Mouse (Mus musculus): Measurements from ENCODE around the gene Gm17651. TPM values are rescaled to one million over a fixed set of nuclear protein-coding genes. Genes with fewer than 3 reads are reported as not detected.

The Gm17651 gene
- polyA plus RNA-seq (2015; fragmentation: Nextera tagmentation; extraction: Ambion mirVana) = not detected in 2 replicates

GRCm38 (mm10) chr3:97674644-97675110, at the start of gene Gm17651:
Gene Gm17651 (minus strand): TSS chr3:97674694.
- WGBS = 86% methylated on average over 7 of the region's 7 CpGs
- H3K36me3 ChIP-seq (ENCODE audit: control insufficient read depth, insufficient read depth, low read length) = no peaks in the 10 kb centered on the region
- H3K9ac ChIP-seq (ENCODE audit: low read depth, low read length) = no peak within 1 kb of the TSS
- no peak for ATAC-seq
- H3K27me3 ChIP-seq (replicated peaks; ENCODE audit: control insufficient read depth, insufficient read depth, low read length) = no peaks in the 10 kb centered on the region
- H3K4me1 ChIP-seq (ENCODE audit: control insufficient read depth, insufficient read depth, low read length) = no peaks in the 10 kb centered on the region
- no peaks in the 10 kb centered on the region for H3K9me3 ChIP-seq (ENCODE audit: control insufficient read depth, low read length)
- H3K4me3 ChIP-seq (ENCODE audit: low read length) = no peak within 1 kb of the TSS
- H3K27ac ChIP-seq (ENCODE audit: low read length) = no peak within 1 kb of the TSS
- no peak within 1 kb of the TSS for H3K4me2 ChIP-seq (ENCODE audit: low read depth, low read length)

- Histone ChIP-seq H3K9ac (ENCODE audit: low read depth, low read length) (no peak overlapping the region), H3K4me2 (ENCODE audit: low read depth, low read length) (no peak overlapping the region), H3K4me1 (ENCODE audit: control insufficient read depth, insufficient read depth, low read length) (no peaks in the 10 kb centered on the region), H3K27ac (ENCODE audit: low read length) (no peak overlapping the region), H3K27me3 (replicated peaks; ENCODE audit: control insufficient read depth, insufficient read depth, low read length) (no peaks in the 10 kb centered on the region), H3K4me3 (ENCODE audit: low read length) (no peak overlapping the region), H3K9me3 (ENCODE audit: control insufficient read depth, low read length) (peaks cover 11% of the 10 kb centered on the region), H3K36me3 (ENCODE audit: control insufficient read depth, insufficient read depth, low read length) (no peaks in the 10 kb centered on the region)
- ATAC-seq = no peak
- 74% methylated on average over 9 of the region's 9 CpGs for WGBS
These were observed 44.6 kb upstream of the Gm17651 start for GRCm38 (mm10) chr3:97719116-97719515.

GRCm38 (mm10) chr3:97715922-97716321, 41.4 kb upstream of the Gm17651 start:
- no peak overlapping the region for H3K4me2 ChIP-seq (ENCODE audit: low read depth, low read length)
- no peaks in the 10 kb centered on the region for H3K27me3 ChIP-seq (replicated peaks; ENCODE audit: control insufficient read depth, insufficient read depth, low read length)
- ATAC-seq = no peak
- no peaks in the 10 kb centered on the region for H3K36me3 ChIP-seq (ENCODE audit: control insufficient read depth, insufficient read depth, low read length)
- H3K27ac ChIP-seq (ENCODE audit: low read length) = no peak overlapping the region
- H3K9me3 ChIP-seq (ENCODE audit: control insufficient read depth, low read length) = no peaks in the 10 kb centered on the region
- H3K4me3 ChIP-seq (ENCODE audit: low read length) = no peak overlapping the region
- no peak overlapping the region for H3K9ac ChIP-seq (ENCODE audit: low read depth, low read length)
- H3K4me1 ChIP-seq (ENCODE audit: control insufficient read depth, insufficient read depth, low read length) = no peaks in the 10 kb centered on the region
- WGBS = 83% methylated on average over 1 of the region's 1 CpGs

GRCm38 (mm10) chr3:97710881-97711280, 36.4 kb upstream of the Gm17651 start:
- no peak overlapping the region for H3K4me2 ChIP-seq (ENCODE audit: low read depth, low read length)
- ATAC-seq = no peak
- H3K4me1 ChIP-seq (ENCODE audit: control insufficient read depth, insufficient read depth, low read length) = no peaks in the 10 kb centered on the region
- no peaks in the 10 kb centered on the region for H3K9me3 ChIP-seq (ENCODE audit: control insufficient read depth, low read length)
- H3K4me3 ChIP-seq (ENCODE audit: low read length) = no peak overlapping the region
- no peaks in the 10 kb centered on the region for H3K36me3 ChIP-seq (ENCODE audit: control insufficient read depth, insufficient read depth, low read length)
- WGBS = 45% methylated on average over 5 of the region's 5 CpGs
- H3K27me3 ChIP-seq (replicated peaks; ENCODE audit: control insufficient read depth, insufficient read depth, low read length) = no peaks in the 10 kb centered on the region
- H3K27ac ChIP-seq (ENCODE audit: low read length) = no peak overlapping the region
- H3K9ac ChIP-seq (ENCODE audit: low read depth, low read length) = no peak overlapping the region

GRCm38 (mm10) chr3:97710134-97710533, 35.6 kb upstream of the Gm17651 start:
- Histone ChIP-seq H3K4me3 (ENCODE audit: low read length) (no peak overlapping the region), H3K9me3 (ENCODE audit: control insufficient read depth, low read length) (no peaks in the 10 kb centered on the region), H3K9ac (ENCODE audit: low read depth, low read length) (no peak overlapping the region), H3K36me3 (ENCODE audit: control insufficient read depth, insufficient read depth, low read length) (no peaks in the 10 kb centered on the region), H3K27me3 (replicated peaks; ENCODE audit: control insufficient read depth, insufficient read depth, low read length) (no peaks in the 10 kb centered on the region), H3K4me2 (ENCODE audit: low read depth, low read length) (no peak overlapping the region), H3K4me1 (ENCODE audit: control insufficient read depth, insufficient read depth, low read length) (no peaks in the 10 kb centered on the region), H3K27ac (ENCODE audit: low read length) (no peak overlapping the region)
- 91% methylated on average over 11 of the region's 11 CpGs for WGBS
- ATAC-seq = no peak

GRCm38 (mm10) chr3:97706561-97706960, 32.1 kb upstream of the Gm17651 start:
- H3K4me3 ChIP-seq (ENCODE audit: low read length) = no peak overlapping the region
- no peaks in the 10 kb centered on the region for H3K36me3 ChIP-seq (ENCODE audit: control insufficient read depth, insufficient read depth, low read length)
- H3K27ac ChIP-seq (ENCODE audit: low read length) = no peak overlapping the region
- no peak overlapping the region for H3K9ac ChIP-seq (ENCODE audit: low read depth, low read length)
- WGBS = 84% methylated on average over 4 of the region's 4 CpGs
- no peaks in the 10 kb centered on the region for H3K4me1 ChIP-seq (ENCODE audit: control insufficient read depth, insufficient read depth, low read length)
- H3K4me2 ChIP-seq (ENCODE audit: low read depth, low read length) = no peak overlapping the region
- H3K9me3 ChIP-seq (ENCODE audit: control insufficient read depth, low read length) = no peaks in the 10 kb centered on the region
- no peaks in the 10 kb centered on the region for H3K27me3 ChIP-seq (replicated peaks; ENCODE audit: control insufficient read depth, insufficient read depth, low read length)
- ATAC-seq = no peak

GRCm38 (mm10) chr3:97705508-97705907, 31.0 kb upstream of the Gm17651 start:
- Histone ChIP-seq H3K9ac (ENCODE audit: low read depth, low read length) (no peak overlapping the region), H3K9me3 (ENCODE audit: control insufficient read depth, low read length) (no peaks in the 10 kb centered on the region), H3K4me1 (ENCODE audit: control insufficient read depth, insufficient read depth, low read length) (no peaks in the 10 kb centered on the region), H3K4me3 (ENCODE audit: low read length) (no peak overlapping the region), H3K36me3 (ENCODE audit: control insufficient read depth, insufficient read depth, low read length) (no peaks in the 10 kb centered on the region), H3K27ac (ENCODE audit: low read length) (no peak overlapping the region), H3K27me3 (replicated peaks; ENCODE audit: control insufficient read depth, insufficient read depth, low read length) (no peaks in the 10 kb centered on the region), H3K4me2 (ENCODE audit: low read depth, low read length) (no peak overlapping the region)
- no peak for ATAC-seq
- WGBS = 86% methylated on average over 3 of the region's 3 CpGs

GRCm38 (mm10) chr3:97702448-97703080, 28.1 kb upstream of the Gm17651 start:
- Histone ChIP-seq H3K9me3 (ENCODE audit: control insufficient read depth, low read length) (no peaks in the 10 kb centered on the region), H3K4me2 (ENCODE audit: low read depth, low read length) (no peak overlapping the region), H3K27ac (ENCODE audit: low read length) (no peak overlapping the region), H3K27me3 (replicated peaks; ENCODE audit: control insufficient read depth, insufficient read depth, low read length) (no peaks in the 10 kb centered on the region), H3K9ac (ENCODE audit: low read depth, low read length) (no peak overlapping the region), H3K4me1 (ENCODE audit: control insufficient read depth, insufficient read depth, low read length) (no peaks in the 10 kb centered on the region), H3K4me3 (ENCODE audit: low read length) (no peak overlapping the region), H3K36me3 (ENCODE audit: control insufficient read depth, insufficient read depth, low read length) (no peaks in the 10 kb centered on the region)
- ATAC-seq = no peak
- 93% methylated on average over 11 of the region's 11 CpGs for WGBS

- H3K4me2 ChIP-seq (ENCODE audit: low read depth, low read length) = no peak overlapping the region
- no peaks in the 10 kb centered on the region for H3K9me3 ChIP-seq (ENCODE audit: control insufficient read depth, low read length)
- no peak overlapping the region for H3K4me3 ChIP-seq (ENCODE audit: low read length)
- ATAC-seq = no peak
- no peaks in the 10 kb centered on the region for H3K27me3 ChIP-seq (replicated peaks; ENCODE audit: control insufficient read depth, insufficient read depth, low read length)
- 45% methylated on average over 3 of the region's 3 CpGs for WGBS
- no peaks in the 10 kb centered on the region for H3K36me3 ChIP-seq (ENCODE audit: control insufficient read depth, insufficient read depth, low read length)
- no peak overlapping the region for H3K27ac ChIP-seq (ENCODE audit: low read length)
- no peak overlapping the region for H3K9ac ChIP-seq (ENCODE audit: low read depth, low read length)
- H3K4me1 ChIP-seq (ENCODE audit: control insufficient read depth, insufficient read depth, low read length) = no peaks in the 10 kb centered on the region
These were observed 26.7 kb upstream of the Gm17651 start for GRCm38 (mm10) chr3:97701198-97701597.

GRCm38 (mm10) chr3:97699061-97699460, 24.6 kb upstream of the Gm17651 start:
- no peaks in the 10 kb centered on the region for H3K4me1 ChIP-seq (ENCODE audit: control insufficient read depth, insufficient read depth, low read length)
- no peak overlapping the region for H3K9ac ChIP-seq (ENCODE audit: low read depth, low read length)
- no peaks in the 10 kb centered on the region for H3K36me3 ChIP-seq (ENCODE audit: control insufficient read depth, insufficient read depth, low read length)
- H3K4me2 ChIP-seq (ENCODE audit: low read depth, low read length) = no peak overlapping the region
- WGBS = 80% methylated on average over 3 of the region's 3 CpGs
- no peak overlapping the region for H3K4me3 ChIP-seq (ENCODE audit: low read length)
- no peak overlapping the region for H3K27ac ChIP-seq (ENCODE audit: low read length)
- H3K9me3 ChIP-seq (ENCODE audit: control insufficient read depth, low read length) = no peaks in the 10 kb centered on the region
- no peaks in the 10 kb centered on the region for H3K27me3 ChIP-seq (replicated peaks; ENCODE audit: control insufficient read depth, insufficient read depth, low read length)
- ATAC-seq = no peak

Measured in intestine, embryonic 16.5 days (tissue).